Mouse (Mus musculus): ENCODE measurements around the gene Rab8b. TPM values are rescaled to one million over a fixed set of nuclear protein-coding genes. Genes with fewer than 3 reads are reported as not detected.
A peak's percentile ranks its signal among the peaks of the same experiment; 100 is the strongest.

The Rab8b gene
- polyA plus RNA-seq, 1 experiment from 2014 or later = 23.8 TPM

- H3K4me2 ChIP-seq (replicated peaks) = no peak overlapping the region
- WGBS = 66% methylated on average over 19 of the region's 19 CpGs
- no peaks in the 10 kb centered on the region for H3K9me3 ChIP-seq (replicated peaks)
- ATAC-seq (ENCODE audit: insufficient number of reproducible peaks, low FRiP score, low TSS enrichment, low read depth) = no peak
- peaks cover 4% of the 10 kb centered on the region; the same call in 1 of the 2 replicates for H3K4me1 ChIP-seq
- no peak overlapping the region for H3K4me3 ChIP-seq (replicated peaks)
- H3K27ac ChIP-seq (replicated peaks) = no peak overlapping the region
- H3K9ac ChIP-seq = no peak overlapping the region
- no peaks in the 10 kb centered on the region for H3K27me3 ChIP-seq
- no peaks in the 10 kb centered on the region for H3K36me3 ChIP-seq
Measured at GRCm38 (mm10) chr9:66933869-66934808, 14.7 kb upstream of the Rab8b start.

GRCm38 (mm10) chr9:66930351-66930750, 10.9 kb upstream of the Rab8b start:
- Histone ChIP-seq H3K4me2 (replicated peaks) (no peak overlapping the region), H3K27ac (replicated peaks) (no peak overlapping the region), H3K4me1 (no peaks in the 10 kb centered on the region), H3K36me3 (no peaks in the 10 kb centered on the region), H3K9me3 (replicated peaks) (no peaks in the 10 kb centered on the region), H3K9ac (no peak overlapping the region), H3K4me3 (replicated peaks) (no peak overlapping the region), H3K27me3 (no peaks in the 10 kb centered on the region)
- ATAC-seq (ENCODE audit: insufficient number of reproducible peaks, low FRiP score, low TSS enrichment, low read depth) = no peak
- WGBS = 62% methylated on average over 7 of the region's 7 CpGs

GRCm38 (mm10) chr9:66927696-66928402, 8.4 kb upstream of the Rab8b start:
- Histone ChIP-seq H3K4me2 (replicated peaks) (no peak overlapping the region), H3K27me3 (no peaks in the 10 kb centered on the region), H3K36me3 (no peaks in the 10 kb centered on the region), H3K9me3 (replicated peaks) (no peaks in the 10 kb centered on the region), H3K9ac (no peak overlapping the region), H3K4me3 (replicated peaks) (no peak overlapping the region), H3K4me1 (no peaks in the 10 kb centered on the region), H3K27ac (replicated peaks) (no peak overlapping the region)
- 75% methylated on average over 8 of the region's 8 CpGs for WGBS
- ATAC-seq (ENCODE audit: insufficient number of reproducible peaks, low FRiP score, low TSS enrichment, low read depth) = no peak

- WGBS = 61% methylated on average over 3 of the region's 3 CpGs
- no peak overlapping the region for H3K4me2 ChIP-seq (replicated peaks)
- no peaks in the 10 kb centered on the region for H3K27me3 ChIP-seq
- no peaks in the 10 kb centered on the region for H3K9me3 ChIP-seq (replicated peaks)
- H3K4me3 ChIP-seq (replicated peaks) = no peak overlapping the region
- no peak overlapping the region for H3K9ac ChIP-seq
- no peak overlapping the region for H3K27ac ChIP-seq (replicated peaks)
- no peaks in the 10 kb centered on the region for H3K4me1 ChIP-seq
- H3K36me3 ChIP-seq = no peaks in the 10 kb centered on the region
- ATAC-seq (ENCODE audit: insufficient number of reproducible peaks, low FRiP score, low TSS enrichment, low read depth) = no peak
Measured at GRCm38 (mm10) chr9:66925853-66926252, 6.4 kb upstream of the Rab8b start.

- no peak for ATAC-seq (ENCODE audit: insufficient number of reproducible peaks, low FRiP score, low TSS enrichment, low read depth)
- no peak overlapping the region for H3K4me2 ChIP-seq (replicated peaks)
- H3K9me3 ChIP-seq (replicated peaks) = no peaks in the 10 kb centered on the region
- H3K36me3 ChIP-seq = no peaks in the 10 kb centered on the region
- no peak overlapping the region for H3K27ac ChIP-seq (replicated peaks)
- H3K9ac ChIP-seq = no peak overlapping the region
- 97% methylated on average over 1 of the region's 1 CpGs for WGBS
- no peaks in the 10 kb centered on the region for H3K27me3 ChIP-seq
- H3K4me1 ChIP-seq = peaks cover 15% of the 10 kb centered on the region
- H3K4me3 ChIP-seq (replicated peaks) = no peak overlapping the region
Measured at GRCm38 (mm10) chr9:66922076-66922475, 2.6 kb upstream of the Rab8b start.

GRCm38 (mm10) chr9:66920488-66921279, 1.2 kb upstream of the Rab8b start:
- Histone ChIP-seq H3K4me1 (peaks cover 27% of the 10 kb centered on the region), H3K9me3 (replicated peaks) (no peaks in the 10 kb centered on the region), H3K36me3 (no peaks in the 10 kb centered on the region), H3K27ac (replicated peaks) (no peak overlapping the region), H3K4me3 (replicated peaks) (no peak overlapping the region), H3K9ac (no peak overlapping the region), H3K27me3 (no peaks in the 10 kb centered on the region), H3K4me2 (replicated peaks) (peak overlapping the region; percentile 78)
- 13% methylated on average over 6 of the region's 6 CpGs for WGBS
- no peak for ATAC-seq (ENCODE audit: insufficient number of reproducible peaks, low FRiP score, low TSS enrichment, low read depth)

- Histone ChIP-seq H3K36me3 (no peaks in the 10 kb centered on the region), H3K4me2 (replicated peaks) (peak overlapping the region; percentile 78), H3K4me1 (peaks cover 32% of the 10 kb centered on the region), H3K9me3 (replicated peaks) (no peaks in the 10 kb centered on the region), H3K27ac (replicated peaks) (peak overlapping the region; percentile 82), H3K27me3 (no peaks in the 10 kb centered on the region), H3K9ac (peak overlapping the region; percentile 16; the same call in 1 of the 2 replicates), H3K4me3 (replicated peaks) (peak overlapping the region; percentile 94)
- 2% methylated on average over 13 of the region's 14 CpGs for WGBS
- ATAC-seq (ENCODE audit: insufficient number of reproducible peaks, low FRiP score, low TSS enrichment, low read depth) = peak; percentile 45; the same call in 1 of the 2 replicates
Measured at GRCm38 (mm10) chr9:66919981-66920380, 494 bp upstream of the Rab8b start.

GRCm38 (mm10) chr9:66918672-66919330, 686 bp downstream of the Rab8b start:
- no peaks in the 10 kb centered on the region for H3K27me3 ChIP-seq
- H3K4me3 ChIP-seq (replicated peaks) = peak overlapping the region; percentile 94
- 1% methylated on average over 27 of the region's 27 CpGs for WGBS
- H3K9me3 ChIP-seq (replicated peaks) = no peaks in the 10 kb centered on the region
- H3K36me3 ChIP-seq = no peaks in the 10 kb centered on the region
- peak overlapping the region; percentile 89 for H3K27ac ChIP-seq (replicated peaks)
- H3K4me2 ChIP-seq (replicated peaks) = peak overlapping the region; percentile 78
- H3K4me1 ChIP-seq = peaks cover 33% of the 10 kb centered on the region
- no peak for ATAC-seq (ENCODE audit: insufficient number of reproducible peaks, low FRiP score, low TSS enrichment, low read depth)
- peak overlapping the region; percentile 89 for H3K9ac ChIP-seq

- no peak overlapping the region for H3K27ac ChIP-seq (replicated peaks)
- no peaks in the 10 kb centered on the region for H3K36me3 ChIP-seq
- ATAC-seq (ENCODE audit: insufficient number of reproducible peaks, low FRiP score, low TSS enrichment, low read depth) = no peak
- no peaks in the 10 kb centered on the region for H3K27me3 ChIP-seq
- H3K4me3 ChIP-seq (replicated peaks) = no peak overlapping the region
- H3K9me3 ChIP-seq (replicated peaks) = no peaks in the 10 kb centered on the region
- peaks cover 33% of the 10 kb centered on the region for H3K4me1 ChIP-seq
- no peak overlapping the region for H3K9ac ChIP-seq
- WGBS = 78% methylated on average over 1 of the region's 1 CpGs
- peak overlapping the region; percentile 78 for H3K4me2 ChIP-seq (replicated peaks)
Measured at GRCm38 (mm10) chr9:66917892-66918255, 1.6 kb downstream of the Rab8b start.

GRCm38 (mm10) chr9:66917216-66917891, 2.1 kb downstream of the Rab8b start:
- H3K4me3 ChIP-seq (replicated peaks) = no peak overlapping the region

More at GRCm38 (mm10) chr9:66917216-66917891, 2.1 kb downstream of the Rab8b start:
- Histone ChIP-seq H3K9me3 (replicated peaks) (no peaks in the 10 kb centered on the region), H3K36me3 (no peaks in the 10 kb centered on the region), H3K9ac (no peak overlapping the region), H3K27ac (replicated peaks) (no peak overlapping the region), H3K4me1 (peaks cover 33% of the 10 kb centered on the region), H3K27me3 (no peaks in the 10 kb centered on the region), H3K4me2 (replicated peaks) (no peak overlapping the region)
- 83% methylated on average over 8 of the region's 8 CpGs for WGBS
- no peak for ATAC-seq (ENCODE audit: insufficient number of reproducible peaks, low FRiP score, low TSS enrichment, low read depth)

All from embryonic facial prominence, embryonic 15.5 days (tissue).